Mouse (Mus musculus): Measurements from ENCODE around the gene Fcgr2b.

Fcgr2b gene

GRCm38 (mm10) chr1:170927378-170927777, 49.0 kb downstream of the Fcgr2b start, which contains the start of gene Fcrla:
Fcrla (minus strand) TSS chr1:170927583.
- DNase-seq (ENCODE audit: low read depth, low spot score): no peak

GRCm38 (mm10) chr1:170926941-170927340, 49.4 kb downstream of the Fcgr2b start:
- no peak for DNase-seq (ENCODE audit: low read depth, low spot score)

- no peak for DNase-seq (ENCODE audit: low read depth, low spot score)
These were observed 51.9 kb downstream of the Fcgr2b start for GRCm38 (mm10) chr1:170924485-170924884.

DNA sequence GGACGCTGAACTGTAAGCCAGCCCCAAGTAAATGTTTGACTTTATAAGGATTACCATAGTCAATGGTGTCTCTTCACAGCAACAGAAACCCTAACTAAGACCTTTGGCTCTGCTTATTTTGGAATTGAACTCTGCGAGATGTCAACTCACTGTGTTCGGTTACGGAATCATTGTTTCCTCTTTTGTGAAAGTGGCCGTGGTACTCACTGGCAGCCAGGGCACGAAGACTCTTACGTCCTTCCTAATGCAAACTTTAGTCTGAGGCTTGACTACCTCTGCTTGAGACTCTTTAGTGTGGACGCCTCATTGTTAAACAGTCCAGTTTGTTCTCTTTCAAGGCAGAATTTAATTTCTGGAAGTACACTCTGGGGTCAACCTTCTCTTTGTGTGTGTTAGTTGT, 57.0 kb downstream of the Fcgr2b start:
- DNase-seq (ENCODE audit: low read depth, low spot score): no peak

GRCm38 (mm10) chr1:170915657-170916056, 60.7 kb downstream of the Fcgr2b start:
- no peak for DNase-seq (ENCODE audit: low read depth, low spot score)

GRCm38 (mm10) chr1:170912891-170913615, 63.3 kb downstream of the Fcgr2b start, which contains the start of gene Fcrlb:
Fcrlb (minus strand) TSS chr1:170912941.
- DNase-seq (ENCODE audit: low read depth, low spot score): no peak

- DNase-seq (ENCODE audit: low read depth, low spot score): no peak
These were observed 64.3 kb downstream of the Fcgr2b start for GRCm38 (mm10) chr1:170911907-170912660.

All from WW6 (cell line).